Mouse (Mus musculus): Measurements from ENCODE around the gene Psme2.

Gene Psme2

DNA sequence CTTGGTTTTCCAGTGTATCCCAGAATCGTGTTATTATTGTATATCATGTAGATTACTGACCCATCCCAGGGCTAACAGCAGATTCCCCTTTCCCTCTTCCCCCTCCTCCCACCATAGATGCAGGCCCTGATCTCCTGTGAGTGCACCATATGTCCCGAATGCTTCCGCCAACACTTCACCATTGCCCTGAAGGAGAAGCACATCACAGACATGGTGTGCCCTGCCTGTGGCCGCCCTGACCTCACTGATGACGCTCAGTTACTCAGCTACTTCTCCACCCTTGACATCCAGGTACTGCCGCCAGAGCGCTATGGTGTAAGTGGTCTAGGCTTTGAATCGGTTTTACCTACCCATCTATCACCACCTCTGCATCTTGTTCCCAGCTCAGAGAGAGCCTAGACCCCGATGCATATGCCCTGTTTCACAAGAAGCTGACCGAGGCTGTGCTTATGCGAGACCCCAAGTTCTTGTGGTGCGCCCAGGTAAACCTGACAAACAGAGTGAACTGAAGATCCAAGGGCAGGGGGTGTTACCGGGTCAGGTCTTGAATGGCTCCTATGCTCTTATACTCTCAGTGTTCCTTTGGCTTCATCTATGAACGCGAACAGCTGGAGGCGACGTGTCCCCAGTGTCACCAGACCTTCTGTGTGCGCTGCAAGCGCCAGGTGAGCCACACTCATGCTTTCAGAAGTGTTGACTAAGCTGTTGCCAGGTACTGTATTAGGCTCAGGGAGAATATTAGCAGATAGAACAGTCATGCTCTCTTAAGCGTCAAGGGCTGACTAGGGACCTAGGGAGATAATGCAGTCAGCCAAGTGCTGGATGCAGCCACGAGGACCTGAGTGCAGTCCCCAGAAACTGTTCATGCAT, 7.8 kb upstream of the Psme2 start:
- in situ Hi-C loops (cut with MboI; ENCODE audit: low pct_unique_long_range_greater_than_20kb in 1 of 2, low sequenced_read_pairs in 2 of 2, unreplicated experiment in 1 of 2) = no loop called here

DNA sequence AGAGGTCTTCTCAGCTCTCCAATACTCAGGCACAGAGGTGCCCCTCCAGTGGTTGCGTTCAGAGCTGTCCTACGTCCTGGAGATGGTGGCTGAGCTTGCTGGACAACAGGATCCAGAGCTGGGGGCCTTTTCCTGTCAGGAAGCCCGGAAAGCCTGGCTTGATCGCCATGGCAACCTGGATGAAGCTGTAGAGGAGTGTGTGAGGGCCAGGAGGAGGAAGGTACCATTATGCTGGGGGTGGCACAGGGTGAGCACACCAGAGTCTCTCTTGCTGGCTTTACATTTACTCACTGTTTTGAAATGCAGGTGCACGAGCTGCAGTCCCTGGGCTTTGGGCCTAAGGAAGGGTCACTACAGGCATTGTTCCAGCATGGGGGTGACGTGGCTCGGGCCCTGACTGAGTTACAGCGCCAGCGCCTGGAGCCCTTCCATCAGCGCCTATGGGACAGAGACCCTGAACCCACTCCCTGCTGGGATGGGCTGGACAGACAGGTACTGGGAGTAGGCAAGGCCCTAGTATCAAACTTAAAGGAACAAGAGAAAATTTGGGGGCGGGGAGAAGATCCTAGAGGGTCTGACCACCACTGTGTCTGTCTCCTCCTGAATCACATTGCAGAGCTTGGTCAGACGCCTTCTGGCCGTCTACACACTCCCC, 5.2 kb upstream of the Psme2 start:
- in situ Hi-C loops (cut with MboI; ENCODE audit: low pct_unique_long_range_greater_than_20kb in 1 of 2, low sequenced_read_pairs in 2 of 2, unreplicated experiment in 1 of 2) = no loop called here

GRCm38 (mm10) chr14:55592226-55592625, 1.3 kb upstream of the Psme2 start:
- in situ Hi-C loops (cut with MboI; ENCODE audit: low pct_unique_long_range_greater_than_20kb in 1 of 2, low sequenced_read_pairs in 2 of 2, unreplicated experiment in 1 of 2) = no loop called here

- in situ Hi-C loops (cut with MboI; ENCODE audit: low pct_unique_long_range_greater_than_20kb in 1 of 2, low sequenced_read_pairs in 2 of 2, unreplicated experiment in 1 of 2) = no loop called here
Observed at GRCm38 (mm10) chr14:55591331-55591891, 498 bp upstream of the Psme2 start, which contains the start of gene Rnf31. Rnf31 (plus strand) TSS chr14:55591708.

- in situ Hi-C loops (cut with MboI; ENCODE audit: low pct_unique_long_range_greater_than_20kb in 1 of 2, low sequenced_read_pairs in 2 of 2, unreplicated experiment in 1 of 2) = no loop called here
Observed at GRCm38 (mm10) chr14:55589771-55590448, 1.0 kb downstream of the Psme2 start.

GRCm38 (mm10) chr14:55589271-55589670, 1.6 kb downstream of the Psme2 start:
- in situ Hi-C loops (cut with MboI; ENCODE audit: low pct_unique_long_range_greater_than_20kb in 1 of 2, low sequenced_read_pairs in 2 of 2, unreplicated experiment in 1 of 2) = no loop called here

DNA sequence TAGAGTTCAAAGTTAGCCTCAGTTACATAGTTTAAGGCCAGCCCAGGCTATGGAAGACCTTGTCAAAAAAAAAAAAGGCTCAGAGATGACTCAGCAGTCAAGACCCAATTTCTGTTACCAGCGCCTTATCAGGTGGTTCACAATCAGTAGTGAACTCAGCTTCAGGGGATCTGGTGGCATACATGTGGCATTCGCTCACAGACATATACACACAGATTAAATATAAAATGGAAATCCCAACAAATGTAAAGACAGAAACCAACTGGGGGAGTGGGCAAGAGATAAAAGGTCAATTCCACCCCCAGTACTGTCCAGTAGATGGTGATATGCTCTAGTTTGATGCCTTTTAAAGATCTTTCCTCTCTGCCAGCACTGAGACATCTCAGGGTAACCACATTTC, 4.8 kb downstream of the Psme2 start:
- in situ Hi-C loops (cut with MboI; ENCODE audit: low pct_unique_long_range_greater_than_20kb in 1 of 2, low sequenced_read_pairs in 2 of 2, unreplicated experiment in 1 of 2) = no loop called here

GRCm38 (mm10) chr14:55585566-55585960, 5.3 kb downstream of the Psme2 start:
- in situ Hi-C loops (cut with MboI; ENCODE audit: low pct_unique_long_range_greater_than_20kb in 1 of 2, low sequenced_read_pairs in 2 of 2, unreplicated experiment in 1 of 2) = no loop called here

DNA sequence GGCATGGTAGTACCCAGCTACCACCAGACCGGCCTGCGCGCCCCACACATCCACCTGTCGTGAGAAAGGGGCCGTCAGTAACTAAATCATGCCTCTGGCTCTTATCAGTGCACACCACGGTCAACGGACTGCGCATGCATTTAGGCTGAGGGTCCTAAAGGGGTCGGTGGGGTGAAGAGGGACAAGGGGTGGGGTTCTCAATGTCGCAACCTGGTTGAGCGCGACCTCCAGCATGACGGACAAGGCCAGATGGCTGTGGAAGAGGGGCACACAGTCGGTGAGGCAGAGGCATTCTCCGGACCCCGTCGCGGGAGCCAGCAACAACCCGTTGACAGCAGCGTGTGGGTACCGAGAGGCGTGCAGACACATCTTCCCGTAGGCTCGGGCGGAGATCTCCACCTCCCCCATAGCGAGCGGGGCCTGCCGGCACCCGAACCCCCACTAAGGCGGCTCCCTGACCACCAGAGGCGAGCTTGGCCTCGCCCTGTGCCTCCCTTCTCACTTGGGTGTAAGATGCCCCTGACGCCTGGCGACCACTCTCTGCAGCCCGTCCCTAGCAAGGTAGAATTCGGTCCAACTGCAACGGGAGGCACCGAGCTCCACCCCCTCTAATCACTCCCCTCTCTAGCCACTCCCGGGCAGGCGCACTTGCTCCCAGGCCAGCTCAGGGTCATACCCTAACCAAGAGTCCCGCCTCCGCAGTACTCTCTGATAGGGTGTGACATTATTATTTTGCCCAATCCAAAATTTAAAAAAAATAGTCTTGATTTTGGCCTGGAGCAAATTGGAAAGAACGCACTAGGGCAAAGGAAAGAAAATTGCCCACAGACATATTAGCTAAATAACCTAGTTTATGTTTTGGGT, 6.0 kb downstream of the Psme2 start, which contains the start of gene Emc9:
Gene Emc9, minus strand, starts transcription at position 601 of the 864 bp plus-strand sequence.
- in situ Hi-C loops (cut with MboI; ENCODE audit: low pct_unique_long_range_greater_than_20kb in 1 of 2, low sequenced_read_pairs in 2 of 2, unreplicated experiment in 1 of 2) = no loop called here

- in situ Hi-C loops (cut with MboI; ENCODE audit: low pct_unique_long_range_greater_than_20kb in 1 of 2, low sequenced_read_pairs in 2 of 2, unreplicated experiment in 1 of 2) = no loop called here
Observed at GRCm38 (mm10) chr14:55584303-55584701, 6.6 kb downstream of the Psme2 start.

- in situ Hi-C loops (cut with MboI; ENCODE audit: low pct_unique_long_range_greater_than_20kb in 1 of 2, low sequenced_read_pairs in 2 of 2, unreplicated experiment in 1 of 2) = no loop called here
Observed at GRCm38 (mm10) chr14:55581981-55582681, 8.8 kb downstream of the Psme2 start.

- in situ Hi-C loops (cut with MboI; ENCODE audit: low pct_unique_long_range_greater_than_20kb in 1 of 2, low sequenced_read_pairs in 2 of 2, unreplicated experiment in 1 of 2) = no loop called here
Observed at GRCm38 (mm10) chr14:55580731-55581130, 10.2 kb downstream of the Psme2 start.

- in situ Hi-C loops (cut with MboI; ENCODE audit: low pct_unique_long_range_greater_than_20kb in 1 of 2, low sequenced_read_pairs in 2 of 2, unreplicated experiment in 1 of 2) = no loop called here
Observed at GRCm38 (mm10) chr14:55579511-55580496, 11.1 kb downstream of the Psme2 start.

GRCm38 (mm10) chr14:55578668-55579269, 12.1 kb downstream of the Psme2 start:
- in situ Hi-C loops (cut with MboI; ENCODE audit: low pct_unique_long_range_greater_than_20kb in 1 of 2, low sequenced_read_pairs in 2 of 2, unreplicated experiment in 1 of 2) = no loop called here

DNA sequence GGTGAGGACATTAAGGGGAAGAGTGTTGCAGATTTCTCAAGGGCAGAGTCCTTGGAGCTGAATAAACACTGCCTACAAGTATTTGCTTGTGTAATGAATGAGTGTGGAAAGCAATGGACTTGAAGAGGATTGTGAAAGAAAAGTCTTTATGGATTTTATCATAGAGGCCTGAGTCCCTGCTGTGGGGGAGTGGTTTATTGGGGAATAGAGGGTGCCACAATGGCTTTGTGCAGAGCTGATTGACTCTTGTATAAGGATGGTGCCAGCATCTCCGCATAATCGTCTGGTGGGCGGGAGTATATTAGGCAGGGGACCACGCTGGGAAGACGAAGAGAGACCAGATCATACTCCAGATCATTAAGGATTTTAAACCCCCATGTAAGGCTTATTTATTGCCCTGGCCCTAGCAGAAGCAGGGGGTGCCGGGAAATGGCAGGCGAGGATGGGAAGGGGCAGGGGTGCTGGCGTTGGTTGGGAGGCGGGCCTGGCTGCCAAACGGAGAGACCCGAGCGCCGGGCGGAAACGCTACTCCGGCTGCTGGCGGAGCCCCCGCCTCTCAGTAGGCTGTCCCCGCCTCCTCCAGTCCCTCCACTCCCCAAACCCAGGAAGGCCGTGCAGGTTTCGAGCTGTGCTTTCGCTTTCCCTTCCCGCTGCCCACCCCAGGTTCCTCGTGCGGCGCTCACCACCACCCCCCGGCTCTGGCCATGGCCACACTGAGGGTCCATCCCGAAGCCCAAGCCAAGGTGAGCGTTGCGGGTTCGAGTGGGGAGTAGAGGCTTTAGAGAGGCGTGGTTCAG, 12.8 kb downstream of the Psme2 start, which contains the start of gene Psme1:
Gene Psme1, plus strand, starts transcription at position 253 of the 797 bp plus-strand sequence.
- in situ Hi-C loops (cut with MboI; ENCODE audit: low pct_unique_long_range_greater_than_20kb in 1 of 2, low sequenced_read_pairs in 2 of 2, unreplicated experiment in 1 of 2) = no loop called here

Measured in mouse embryonic stem cell (cell line).